Mouse (Mus musculus) adrenal gland, adult (tissue): ENCODE data around the gene Zyx.

Source experiments
- DNase-seq, 2 experiments: peaks; one replicate each; pipeline ENCODE4 v3.0.0; 2022 to 2023; ENCODE audit warnings: low spot score in 1 of 2; ENCODE audit not compliant: inconsistent age in 2 of 2

Zyx gene

DNA sequence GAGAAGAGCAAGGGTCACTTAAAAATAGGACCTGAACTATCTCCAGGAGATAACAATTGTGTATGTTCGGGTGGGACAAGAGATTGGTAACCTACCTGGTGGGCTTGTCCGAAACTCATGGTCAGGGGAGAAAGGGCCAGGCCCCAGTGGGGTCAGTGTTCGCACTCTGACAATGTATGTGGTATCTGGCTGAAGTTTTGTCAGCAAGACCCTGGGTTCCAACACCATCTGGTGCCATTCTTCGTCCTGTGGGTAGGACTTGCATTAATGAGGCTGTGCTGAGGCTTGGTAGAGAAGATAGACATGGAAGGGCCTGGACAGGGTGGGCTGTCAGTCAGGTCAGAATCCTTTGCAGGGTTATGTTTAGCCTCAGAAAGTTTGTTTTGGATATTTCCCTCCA lies 14.6 kb downstream of the Zyx start:
- DNase-seq: no peak

DNA sequence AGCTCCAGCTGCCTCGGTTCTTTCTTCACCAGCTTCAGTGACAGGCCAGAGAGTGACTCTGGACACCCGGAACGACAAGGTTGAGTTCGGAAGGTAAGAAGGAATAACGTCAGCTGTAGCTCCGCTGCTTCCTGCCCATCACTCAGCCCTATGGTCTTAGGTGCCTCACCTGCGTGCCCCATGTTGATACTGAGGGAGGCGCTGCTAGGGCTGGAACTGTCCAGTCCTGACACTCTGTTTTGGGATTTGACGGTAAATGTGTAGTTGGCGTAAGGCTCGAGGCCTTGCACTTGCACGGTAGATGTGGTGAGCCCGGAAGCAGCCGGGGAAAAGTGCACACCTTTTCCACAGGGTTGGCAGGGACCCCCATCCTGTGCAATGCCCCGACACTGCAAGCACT lies 15.2 kb downstream of the Zyx start:
- DNase-seq: no peak

DNA sequence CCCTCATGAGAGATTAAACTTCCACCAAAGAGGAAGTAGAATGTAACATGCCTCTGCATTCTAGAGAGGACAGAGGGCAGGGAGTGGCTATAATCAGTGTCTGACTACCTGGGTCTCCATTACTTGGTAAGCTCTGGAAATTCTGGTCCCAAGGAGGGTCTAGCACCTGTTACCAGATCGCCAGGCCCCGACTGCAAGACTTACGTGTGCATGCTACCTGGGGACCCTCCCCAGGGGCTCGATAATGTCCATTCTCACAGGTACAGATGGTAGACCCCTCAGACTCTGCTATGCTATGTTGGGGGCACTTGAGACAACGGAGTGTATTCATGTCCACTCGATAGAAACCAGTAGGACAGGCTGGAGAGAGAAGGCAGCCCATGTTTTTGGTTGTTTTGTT lies 15.8 kb downstream of the Zyx start:
- no peak for DNase-seq

DNA sequence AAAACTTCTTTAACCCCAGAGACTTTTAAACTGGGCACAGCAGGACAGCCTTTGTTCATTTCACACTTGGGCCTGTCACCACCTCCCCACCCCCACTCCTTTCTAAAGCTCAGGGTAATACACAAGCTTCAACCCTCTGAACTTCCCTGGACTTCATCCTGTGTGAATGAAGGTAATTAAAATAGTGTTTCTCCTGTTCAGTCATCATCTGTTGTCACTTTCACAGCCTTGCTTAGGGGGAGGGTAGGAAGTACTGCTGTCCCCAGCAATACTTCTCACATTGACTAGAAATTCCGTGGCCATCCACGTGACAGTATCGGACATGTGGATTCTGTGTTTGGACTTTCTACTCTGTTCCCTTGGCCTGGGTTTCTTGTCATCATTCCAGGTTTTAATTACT lies 20.4 kb downstream of the Zyx start:
- no peak for DNase-seq

DNA sequence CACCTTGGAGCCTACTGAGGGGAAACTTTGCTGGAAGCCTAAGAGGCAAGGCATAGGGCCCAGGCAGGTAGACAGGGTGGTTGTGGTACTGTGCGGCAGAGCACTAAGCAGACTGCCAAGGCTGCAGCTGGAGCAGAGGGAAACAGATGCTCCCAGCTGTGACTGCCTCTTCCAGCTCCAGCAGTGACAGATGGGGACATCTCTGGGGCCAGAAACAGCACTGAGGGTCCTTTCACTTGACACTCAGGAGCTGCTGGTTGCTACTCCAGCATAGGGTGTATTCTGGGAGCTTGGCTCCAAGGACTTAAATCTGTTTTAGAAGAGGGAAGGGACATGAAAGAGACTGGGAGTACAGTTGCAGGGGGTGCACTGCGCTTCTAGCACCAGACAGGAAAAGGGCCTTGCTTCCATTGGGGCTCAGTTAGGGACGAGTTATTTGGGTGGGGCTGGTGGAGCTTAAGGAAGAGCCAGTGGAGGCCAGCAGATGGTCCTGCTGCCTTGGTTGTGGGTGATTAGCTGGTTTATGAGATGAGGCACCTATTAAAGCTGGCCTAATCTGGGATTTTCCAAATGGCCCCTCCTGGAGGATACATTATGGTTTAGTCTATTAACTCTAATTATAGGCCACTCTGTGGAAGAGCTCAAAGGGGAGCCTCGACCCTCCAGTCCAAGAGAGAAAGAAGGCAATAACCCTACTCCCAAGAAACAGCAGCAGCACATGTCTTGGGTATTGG lies 21.4 kb downstream of the Zyx start:
- DNase-seq: no peak

DNA sequence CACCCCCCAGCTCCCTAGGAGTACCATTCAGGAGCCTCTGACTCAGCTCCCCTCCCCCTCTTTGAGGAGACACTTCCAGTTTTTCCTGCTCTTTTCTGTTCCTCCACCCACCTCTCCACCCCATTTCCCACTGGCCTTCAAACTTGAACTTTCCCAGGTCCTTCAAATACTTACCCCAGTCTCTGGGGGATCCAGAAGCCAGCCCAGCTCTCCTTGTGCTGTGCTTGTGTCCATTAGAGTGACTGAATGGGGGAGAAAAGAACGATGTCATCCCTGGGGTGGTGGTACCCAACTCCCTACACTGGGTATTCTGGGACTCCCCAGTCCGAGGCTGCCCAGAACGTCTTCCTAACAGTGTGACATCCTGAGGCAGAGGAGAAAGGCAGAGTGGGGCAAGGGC lies 22.6 kb downstream of the Zyx start:
- no peak for DNase-seq

DNA sequence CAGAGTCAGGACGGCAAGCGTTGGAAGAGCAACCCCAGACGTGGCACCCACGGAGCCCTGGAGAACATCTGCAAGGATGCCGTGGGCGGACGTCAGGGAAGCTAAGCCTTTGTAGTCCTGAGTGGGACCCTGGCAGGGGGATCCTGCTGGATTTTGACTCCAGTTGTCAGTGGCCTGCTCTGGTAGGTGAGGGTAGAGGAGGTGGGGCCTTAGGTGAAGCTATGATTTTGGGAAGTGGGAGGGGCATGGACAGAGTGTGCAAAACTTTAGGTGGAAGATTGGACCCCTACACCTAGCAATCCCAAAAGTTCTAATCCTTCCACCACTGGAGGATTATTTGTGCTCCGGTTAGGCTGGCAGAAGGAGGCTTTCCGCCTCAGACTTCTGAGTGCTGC lies 23.0 kb downstream of the Zyx start:
- no peak for DNase-seq

DNA sequence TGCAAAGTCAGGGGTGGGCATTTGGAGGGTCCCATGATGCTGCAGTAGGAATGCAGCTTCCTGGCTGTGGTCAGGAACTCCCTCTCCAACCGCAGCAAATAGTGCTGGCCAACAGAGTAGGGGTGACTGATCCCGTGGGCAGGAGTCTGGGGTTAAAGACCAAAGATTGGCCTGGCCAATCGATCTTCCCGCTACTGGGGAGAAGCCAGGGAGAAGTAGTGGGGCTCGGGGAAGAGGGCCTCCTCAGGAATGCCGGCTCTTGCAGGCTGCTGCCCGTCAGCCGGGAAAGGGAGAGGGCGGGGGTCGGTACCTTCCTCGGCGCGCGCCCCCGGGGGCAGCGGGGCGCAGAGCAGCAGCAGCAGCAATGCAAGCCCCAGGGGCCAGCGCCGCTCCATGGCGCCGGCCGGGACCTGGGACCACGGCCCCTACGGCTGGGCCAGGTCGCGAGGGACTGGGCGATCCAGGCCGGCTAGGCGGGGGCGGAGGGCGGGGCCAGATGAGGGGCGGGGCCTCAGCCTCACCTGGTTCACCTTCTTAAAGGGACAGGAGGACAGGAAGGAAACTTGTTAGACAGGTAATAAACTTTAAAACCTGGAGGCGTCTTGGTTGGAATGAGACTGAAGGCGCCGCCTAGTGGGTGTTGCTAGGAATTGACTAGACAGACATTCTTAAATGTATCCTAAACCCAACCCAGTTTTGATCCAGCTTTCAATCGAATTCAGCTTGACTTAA lies 23.6 kb downstream of the Zyx start, which contains the start of gene Epha1:
Epha1 (minus strand) TSS at position 453 of the 732 bp plus-strand sequence.
- DNase-seq: peak; percentile 57 to 82

DNA sequence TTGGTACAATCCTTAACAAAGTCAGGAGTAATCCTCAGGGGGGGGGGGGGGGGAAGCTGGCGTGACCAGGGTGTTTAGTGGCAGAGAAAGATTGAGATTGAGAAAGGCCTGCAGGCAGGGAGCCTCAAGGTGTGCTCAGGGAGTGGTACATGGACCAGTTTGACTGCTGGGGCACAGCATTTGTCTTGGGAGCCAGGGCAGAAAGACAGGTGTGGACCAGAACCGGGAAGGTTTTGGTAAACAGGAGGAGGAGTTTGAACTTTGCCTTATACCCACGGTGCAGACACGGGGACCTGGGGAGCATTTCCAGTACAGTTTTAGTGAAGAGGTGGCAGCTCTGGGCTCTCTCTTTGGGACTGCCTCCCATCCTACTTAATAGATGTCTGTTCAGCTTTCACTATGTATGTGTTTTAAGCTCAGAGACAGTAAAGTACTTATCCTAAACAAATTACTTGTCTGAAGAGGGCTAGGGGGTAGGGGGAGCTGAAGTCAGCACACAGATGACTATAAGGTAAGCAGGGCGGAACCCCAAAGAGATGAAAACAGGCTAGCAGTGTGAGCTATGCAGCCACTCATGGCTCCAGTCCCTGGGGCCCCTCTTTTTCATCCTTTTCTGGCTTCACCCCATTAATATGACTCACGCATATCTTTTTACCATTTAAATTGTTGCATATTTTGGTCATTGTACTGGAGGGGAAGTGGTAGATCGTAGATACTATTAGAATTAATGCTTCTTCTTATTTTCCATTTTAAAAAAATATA lies 24.4 kb downstream of the Zyx start:
- no peak for DNase-seq

DNA sequence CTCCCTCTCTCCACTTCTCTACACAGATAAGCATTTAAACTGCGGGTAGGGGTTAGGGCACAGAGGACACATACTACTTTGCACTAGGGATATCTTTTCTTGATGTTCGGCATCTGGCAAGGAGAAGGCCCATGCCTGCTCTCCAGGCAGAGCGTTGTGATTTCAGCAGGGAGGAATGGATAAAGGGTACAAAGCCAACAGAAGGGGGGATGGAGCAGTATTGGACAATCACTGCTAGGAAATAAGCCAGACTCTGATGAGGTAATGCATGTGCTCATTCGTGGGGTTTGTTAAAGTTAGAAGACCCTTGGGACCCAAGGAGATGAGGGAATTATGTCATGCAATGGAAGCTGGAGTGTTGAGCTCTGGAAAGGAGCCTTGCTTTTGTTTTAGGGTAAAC lies 25.3 kb downstream of the Zyx start:
- no peak for DNase-seq

DNA sequence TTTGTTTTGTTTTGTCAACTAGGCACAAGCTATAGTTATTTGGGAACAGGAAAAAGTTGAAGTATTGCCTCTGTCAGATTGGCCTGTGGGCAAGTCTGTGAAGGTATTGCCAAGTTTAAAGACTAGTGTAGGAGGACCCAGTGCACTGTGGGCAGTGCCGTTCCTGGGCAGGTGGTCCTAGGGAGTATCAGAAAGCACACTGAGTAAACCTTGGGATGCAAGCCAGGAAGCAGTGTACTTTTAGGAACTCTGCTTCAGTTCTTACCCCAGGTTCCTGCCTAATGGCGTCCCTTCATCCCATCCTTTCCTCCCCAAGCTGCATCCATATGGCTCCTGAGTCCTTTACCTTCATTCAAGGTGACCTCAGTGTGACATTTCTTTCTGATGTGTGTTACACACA lies 25.7 kb downstream of the Zyx start:
- no peak for DNase-seq

DNA sequence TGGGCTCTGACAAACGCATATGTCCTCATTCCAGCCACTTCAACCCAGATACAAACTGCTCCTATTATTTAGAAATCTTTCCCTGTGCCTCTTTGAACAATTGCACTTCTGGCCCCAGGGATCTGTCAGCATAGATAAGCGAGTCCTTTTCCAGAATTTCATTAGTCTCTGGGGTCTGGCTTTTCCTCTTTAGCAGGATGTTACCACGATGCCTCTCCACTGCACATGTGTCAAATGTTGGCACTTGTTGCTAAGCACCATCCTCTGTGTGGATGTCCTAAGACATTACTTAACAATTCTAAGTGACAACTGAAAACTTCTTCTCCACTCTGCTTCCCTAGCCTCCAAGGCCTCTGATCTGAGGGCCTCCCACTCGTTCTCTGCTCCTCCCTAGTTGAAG lies 26.6 kb downstream of the Zyx start:
- no peak for DNase-seq

DNA sequence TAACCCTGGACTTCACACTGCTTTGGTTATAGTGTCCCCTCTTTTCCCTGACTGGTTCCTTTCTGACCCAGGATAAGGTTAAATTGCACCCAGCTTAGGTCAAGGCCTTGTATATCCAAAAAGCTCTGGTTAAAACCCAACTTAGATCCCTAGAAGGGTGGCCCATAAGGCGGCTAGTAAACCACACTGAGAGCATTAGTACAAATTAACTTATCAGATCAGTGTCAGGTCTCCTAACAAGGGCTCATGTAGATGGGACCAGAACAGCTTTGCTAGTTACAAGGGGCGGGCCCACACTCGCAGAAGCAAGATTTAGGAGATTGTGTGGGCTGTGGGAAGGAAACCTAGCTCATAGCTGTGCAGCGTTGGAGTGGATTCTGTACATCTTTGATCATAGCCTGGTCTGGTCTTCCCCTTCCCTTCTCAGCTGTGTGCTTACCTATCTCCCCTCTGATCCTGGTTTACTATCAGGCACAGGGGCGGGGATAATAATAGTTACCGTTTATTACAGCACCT lies 27.1 kb downstream of the Zyx start:
- DNase-seq: no peak

DNA sequence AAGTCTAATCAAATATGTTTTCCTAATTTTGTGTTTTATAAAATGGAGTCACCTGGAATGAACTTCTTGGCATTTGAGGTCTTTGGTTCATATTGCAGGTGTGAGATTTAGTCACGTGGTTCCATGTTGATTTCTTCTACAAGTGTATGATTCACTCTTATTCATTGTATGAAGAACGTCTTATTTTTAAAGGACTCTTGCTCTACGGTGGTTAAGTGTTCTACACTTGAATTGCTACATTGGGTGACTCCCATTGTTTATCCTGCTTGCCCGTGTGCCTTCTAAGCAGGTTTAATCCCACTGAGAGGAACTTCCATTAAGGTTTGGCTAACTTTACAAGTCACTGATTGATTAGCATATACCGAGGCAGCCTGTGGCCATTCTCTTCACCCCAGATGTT lies 27.9 kb downstream of the Zyx start:
- DNase-seq: no peak

DNA sequence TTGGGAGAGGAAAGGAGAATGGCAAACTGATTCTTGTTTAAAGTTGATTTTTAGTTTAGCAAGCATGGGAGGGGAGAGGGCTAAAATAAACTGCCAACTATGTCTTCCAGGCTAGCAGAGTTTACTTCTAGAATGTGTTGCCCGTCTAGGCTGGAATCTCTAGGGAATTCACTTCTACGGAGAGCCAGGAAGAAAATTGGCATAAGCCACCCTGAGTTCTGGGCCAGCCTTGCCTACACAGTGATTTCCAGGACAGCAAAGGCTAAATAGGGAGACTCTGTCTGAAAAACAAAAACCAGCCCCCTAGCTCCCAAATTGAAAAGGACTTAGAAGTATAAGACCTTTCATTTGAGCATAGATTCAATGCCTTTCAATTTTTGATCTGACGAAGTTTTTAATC lies 30.1 kb downstream of the Zyx start:
- no peak for DNase-seq

DNA sequence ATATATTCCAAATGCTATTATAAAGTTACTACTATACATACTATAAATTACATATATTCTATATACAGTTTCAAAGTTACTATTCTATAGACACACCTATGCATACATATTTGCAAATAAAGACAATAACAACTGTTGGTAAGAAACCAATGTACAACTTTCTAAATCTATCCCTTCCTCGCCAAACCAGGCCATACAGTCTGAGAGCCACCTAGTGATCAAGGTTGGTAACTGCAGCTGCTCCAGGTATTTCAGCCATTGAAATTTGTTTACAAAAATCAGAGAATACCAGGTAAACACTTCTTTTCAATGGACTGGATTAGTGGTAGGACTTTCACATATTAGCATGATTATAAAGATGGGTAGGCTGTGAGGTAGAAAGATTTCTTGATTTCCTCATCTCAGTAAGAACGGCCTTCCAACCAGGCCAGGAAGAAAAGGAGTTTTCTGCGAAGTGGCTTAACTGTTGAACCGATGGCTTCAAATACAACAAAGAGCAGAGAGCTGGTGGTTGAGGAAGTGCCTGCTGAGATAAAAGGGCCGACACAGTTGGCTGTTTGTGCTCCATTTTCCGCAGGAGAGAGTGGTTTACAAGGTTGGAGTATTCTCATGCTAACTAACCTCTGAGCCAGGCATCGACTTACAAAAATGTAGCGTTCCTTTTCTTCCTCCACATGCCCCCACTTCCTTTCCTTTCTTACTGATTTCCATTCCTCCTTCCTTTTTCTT lies 31.1 kb downstream of the Zyx start:
- peak in 1 of 2 experiments; percentile 75 for DNase-seq

DNA sequence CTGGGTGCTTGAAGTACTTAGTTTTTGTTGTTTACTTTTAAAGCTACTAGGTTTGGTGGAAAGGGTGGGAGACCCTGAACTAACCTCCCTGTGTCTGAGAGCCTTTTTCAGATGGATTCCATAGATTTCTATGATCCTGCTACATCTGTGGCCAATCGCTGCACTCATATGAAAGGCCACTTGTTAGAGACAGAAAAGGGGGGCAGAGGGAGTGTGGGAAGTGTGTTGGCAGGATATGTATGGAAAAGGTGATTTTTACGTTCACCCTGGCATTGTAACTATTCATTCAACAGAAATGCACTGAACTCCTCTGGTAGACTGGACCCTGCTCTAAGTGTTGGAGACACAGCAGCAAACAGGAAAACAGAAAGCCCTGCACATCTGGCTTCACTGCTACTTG lies 31.8 kb downstream of the Zyx start:
- DNase-seq: no peak

DNA sequence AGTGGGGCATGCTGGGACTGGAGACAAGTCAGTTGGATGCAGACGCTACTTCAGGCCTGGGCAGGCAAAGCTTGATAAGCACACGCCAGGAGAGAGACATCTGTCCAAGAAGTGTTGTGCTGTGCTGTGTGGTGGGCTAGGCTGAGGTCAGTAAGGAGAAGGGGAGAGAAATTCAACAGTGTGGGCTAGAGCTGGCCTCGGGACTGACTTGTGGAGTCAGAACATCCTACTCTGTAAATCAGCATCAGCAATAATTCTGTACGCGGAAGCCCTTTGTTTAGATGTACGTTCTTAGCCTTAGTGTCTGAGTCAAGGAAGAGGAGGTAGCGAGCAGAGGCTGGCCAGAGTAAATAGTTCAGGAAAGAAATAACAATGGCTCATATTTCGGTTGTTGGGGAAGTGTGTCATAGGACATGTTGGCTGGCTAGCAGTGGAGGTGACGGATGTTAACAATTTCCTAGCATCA lies 32.5 kb downstream of the Zyx start:
- no peak for DNase-seq

DNA sequence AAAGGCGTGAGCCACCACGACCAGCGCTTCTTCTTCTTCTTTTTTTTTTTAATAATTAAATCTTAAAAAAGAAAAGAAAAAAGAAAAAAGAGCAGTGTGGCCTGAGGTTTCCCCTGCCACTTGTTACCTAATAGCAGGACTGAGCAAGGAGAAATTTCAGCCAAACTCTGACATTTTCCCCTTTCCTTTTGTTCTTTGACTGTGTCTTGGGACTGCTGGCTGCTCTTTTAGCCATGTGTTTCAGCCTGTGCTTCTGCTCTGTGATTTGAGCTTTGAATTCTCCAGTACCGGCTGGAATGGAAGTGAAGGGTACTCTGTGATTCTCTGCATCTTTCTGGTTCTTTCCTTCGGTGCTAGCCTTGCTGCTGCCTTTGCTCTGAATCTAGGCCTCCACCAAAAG lies 33.9 kb downstream of the Zyx start:
- DNase-seq: no peak

DNA sequence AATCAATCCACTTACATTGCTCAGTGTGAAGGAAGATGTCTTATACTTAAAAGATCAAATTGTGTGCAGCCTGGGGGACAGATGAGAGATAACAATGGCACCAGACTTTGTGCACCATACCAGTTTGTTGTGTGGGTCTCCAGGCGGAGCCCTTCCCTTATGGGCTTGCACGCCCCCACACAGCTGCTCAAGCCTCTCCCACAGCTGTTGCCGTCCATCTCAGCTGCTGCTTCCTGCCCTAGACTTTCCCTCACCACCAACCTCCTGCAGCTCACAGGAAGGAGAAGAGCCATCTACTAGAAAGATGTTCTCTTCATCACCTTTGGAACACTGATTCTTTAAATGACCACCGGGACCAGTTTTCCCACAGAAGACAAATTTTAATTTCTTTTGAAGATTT lies 36.2 kb downstream of the Zyx start:
- peak in 1 of 2 experiments; percentile 22 for DNase-seq

DNA sequence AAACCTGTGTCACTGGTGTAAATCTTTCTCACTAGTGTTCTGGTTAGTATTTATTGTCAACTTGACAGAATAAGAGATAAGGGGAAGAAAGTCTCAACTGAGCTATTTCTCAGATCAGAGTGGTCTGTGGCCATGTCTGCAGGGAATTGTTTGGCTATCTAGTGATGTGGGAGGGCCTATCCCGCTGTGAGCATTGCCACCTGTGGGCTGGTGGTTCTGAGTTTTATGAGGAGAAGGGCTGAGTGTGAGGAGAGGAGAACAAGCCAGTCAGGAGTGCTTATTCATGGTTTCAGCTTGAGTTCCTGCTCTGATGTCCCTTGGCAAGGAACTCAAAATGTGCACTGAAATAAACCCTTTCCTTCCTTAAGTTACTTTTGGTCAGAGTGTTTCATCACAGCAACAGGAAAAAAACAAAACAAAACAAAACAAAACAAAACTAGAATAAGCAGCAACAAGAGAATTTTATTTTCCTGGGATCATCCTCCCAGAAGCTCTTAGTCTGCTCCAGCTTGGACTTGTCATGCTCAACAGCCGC lies 42.4 kb downstream of the Zyx start:
- DNase-seq: no peak
